19 mouse cellular contexts compared by ENCODE assay signal in genomic region chr4:151773007-151773406, GRCm38 (mm10).
DNase-seq lines count a peak whose midpoint lies in the region; ATAC-seq lines count a peak whose summit lies in the region.
"Had no signal": no experiment of that assay in that cellular context is flagged by ENCODE, and none has a peak within 500 bp of the region (broad histone marks: within the 10 kb centered on the region; RNA-seq: fewer than 3 reads in every experiment).

No protein-coding gene starts in this region.

- no peak overlapping the region for H3K4me2 ChIP-seq in liver, embryonic 13.5 days
- H3K4me2 ChIP-seq in liver, embryonic 15.5 days: no peak overlapping the region
- H3K4me2 ChIP-seq in liver, embryonic 12.5 days: no peak overlapping the region
- no peak overlapping the region for H3K4me2 ChIP-seq in forebrain, embryonic 15.5 days (replicated peaks)
- H3K4me2 ChIP-seq: embryonic facial prominence, embryonic 13.5 days; embryonic facial prominence, embryonic 15.5 days; forebrain, embryonic 13.5 days had no signal

- no peak overlapping the region for H3K4me3 ChIP-seq in liver, embryonic 13.5 days (replicated peaks)
- H3K4me3 ChIP-seq in liver, embryonic 15.5 days (replicated peaks): no peak overlapping the region
- H3K4me3 ChIP-seq in liver, embryonic 12.5 days: no peak overlapping the region
- H3K4me3 ChIP-seq in forebrain, embryonic 15.5 days: no peak overlapping the region
- H3K4me3 ChIP-seq: embryonic facial prominence, embryonic 13.5 days; embryonic facial prominence, embryonic 15.5 days; forebrain, embryonic 13.5 days had no signal

- peak; percentile 54 for ATAC-seq in liver, embryonic 13.5 days (ENCODE audit: low read depth)
- peak; percentile 55 for ATAC-seq in liver, embryonic 15.5 days (ENCODE audit: insufficient read depth)
- no peak for ATAC-seq in liver, embryonic 12.5 days
- peak; percentile 14; the same call in 1 of the 2 replicates for ATAC-seq in erythroblast, adult 5-6 weeks (replicated peaks; ENCODE audit: low FRiP score, poor library complexity, severe bottlenecking)
- ATAC-seq in forebrain, embryonic 15.5 days (replicated peaks): no peak
- ATAC-seq: forebrain, embryonic 13.5 days; forebrain, embryonic 16.5 days had no signal

- H3K27me3 ChIP-seq in liver, embryonic 13.5 days: no peaks in the 10 kb centered on the region
- no peaks in the 10 kb centered on the region for H3K27me3 ChIP-seq in liver, embryonic 15.5 days
- H3K27me3 ChIP-seq in liver, embryonic 12.5 days (replicated peaks): no peaks in the 10 kb centered on the region
- H3K27me3 ChIP-seq in forebrain, embryonic 15.5 days: no peaks in the 10 kb centered on the region
- H3K27me3 ChIP-seq: embryonic facial prominence, embryonic 13.5 days; embryonic facial prominence, embryonic 15.5 days; forebrain, embryonic 13.5 days had no signal

- H3K36me3 ChIP-seq in liver, embryonic 13.5 days: no peaks in the 10 kb centered on the region
- H3K36me3 ChIP-seq in liver, embryonic 15.5 days (replicated peaks): no peaks in the 10 kb centered on the region
- H3K36me3 ChIP-seq in liver, embryonic 12.5 days: 0 out of 2 replicates have a peak, but pooled peaks cover 6% of the 10 kb centered on the region
- H3K36me3 ChIP-seq in forebrain, embryonic 15.5 days: no peaks in the 10 kb centered on the region
- H3K36me3 ChIP-seq: embryonic facial prominence, embryonic 13.5 days; embryonic facial prominence, embryonic 15.5 days had no signal

- WGBS in liver, embryonic 13.5 days (ENCODE audit: insufficient replicate concordance): 67% methylated on average over 5 of the region's 5 CpGs
- 62% methylated on average over 5 of the region's 5 CpGs for WGBS in liver, embryonic 15.5 days (ENCODE audit: insufficient replicate concordance)
- 65% methylated on average over 5 of the region's 5 CpGs for WGBS in liver, embryonic 12.5 days (ENCODE audit: insufficient replicate concordance)
- WGBS in forebrain, embryonic 15.5 days: 93% methylated on average over 5 of the region's 5 CpGs

- no peak for DNase-seq in liver, embryonic 13.5 days
- no peak for DNase-seq in liver
- DNase-seq: adrenal gland, adult 2 months; adrenal gland, postnatal 10 days; adrenal gland, postnatal 25 days; cerebellum, adult 11 months; cerebellum, adult 18-20 months; cerebellum, adult 8-10 months; cerebellum, postnatal 10 days; cerebellum, postnatal 36 days; embryo, embryonic 11 days had no signal

- H3K4me1 ChIP-seq in liver, embryonic 13.5 days (replicated peaks): peaks cover 5% of the 10 kb centered on the region; the same call in 1 of the 2 replicates
- peaks cover 11% of the 10 kb centered on the region for H3K4me1 ChIP-seq in liver, embryonic 15.5 days (replicated peaks)
- H3K4me1 ChIP-seq in liver, embryonic 12.5 days: peaks cover 6% of the 10 kb centered on the region
- H3K4me1 ChIP-seq in forebrain, embryonic 15.5 days: peaks cover 30% of the 10 kb centered on the region

- no peaks in the 10 kb centered on the region for H3K9me3 ChIP-seq in liver, embryonic 13.5 days (replicated peaks)
- H3K9me3 ChIP-seq in liver, embryonic 15.5 days (replicated peaks): no peaks in the 10 kb centered on the region
- H3K9me3 ChIP-seq in liver, embryonic 12.5 days (replicated peaks): no peaks in the 10 kb centered on the region
- no peaks in the 10 kb centered on the region for H3K9me3 ChIP-seq in forebrain, embryonic 15.5 days
- H3K9me3 ChIP-seq: embryonic facial prominence, embryonic 13.5 days; embryonic facial prominence, embryonic 15.5 days; forebrain, embryonic 13.5 days had no signal

- no peak overlapping the region for H3K9ac ChIP-seq in liver, embryonic 13.5 days
- no peak overlapping the region for H3K9ac ChIP-seq in liver, embryonic 15.5 days
- no peak overlapping the region for H3K9ac ChIP-seq in liver, embryonic 12.5 days
- H3K9ac ChIP-seq in forebrain, embryonic 15.5 days (replicated peaks): no peak overlapping the region
- H3K9ac ChIP-seq: embryonic facial prominence, embryonic 13.5 days; embryonic facial prominence, embryonic 15.5 days; forebrain, embryonic 13.5 days had no signal

- H3K27ac ChIP-seq in liver, embryonic 13.5 days: peak overlapping the region; percentile 35; the same call in 1 of the 2 replicates
- H3K27ac ChIP-seq in liver, embryonic 15.5 days (replicated peaks): no peak overlapping the region
- no peak overlapping the region for H3K27ac ChIP-seq in liver, embryonic 12.5 days
- H3K27ac ChIP-seq in forebrain, embryonic 15.5 days (replicated peaks): no peak overlapping the region
- H3K27ac ChIP-seq: embryonic facial prominence, embryonic 13.5 days; embryonic facial prominence, embryonic 15.5 days; forebrain, embryonic 13.5 days had no signal

Comparison
In these comparisons a context has a peak if more than half of its experiments do, and no peak if none do; other contexts are left out.
1. ATAC-seq: peak in liver, embryonic 13.5 days (single experiment), liver, embryonic 15.5 days (single experiment) and erythroblast, adult 5-6 weeks (single experiment); none in liver, embryonic 12.5 days (single experiment) and forebrain, embryonic 15.5 days (single experiment).